Mouse (Mus musculus): ENCODE data around the gene Med26. TPM values are rescaled to one million over a fixed set of nuclear protein-coding genes. Genes with fewer than 3 reads are reported as not detected.

Med26 gene
- polyA plus RNA-seq, 1 experiment from 2014 or later, result 20.2 TPM

DNA sequence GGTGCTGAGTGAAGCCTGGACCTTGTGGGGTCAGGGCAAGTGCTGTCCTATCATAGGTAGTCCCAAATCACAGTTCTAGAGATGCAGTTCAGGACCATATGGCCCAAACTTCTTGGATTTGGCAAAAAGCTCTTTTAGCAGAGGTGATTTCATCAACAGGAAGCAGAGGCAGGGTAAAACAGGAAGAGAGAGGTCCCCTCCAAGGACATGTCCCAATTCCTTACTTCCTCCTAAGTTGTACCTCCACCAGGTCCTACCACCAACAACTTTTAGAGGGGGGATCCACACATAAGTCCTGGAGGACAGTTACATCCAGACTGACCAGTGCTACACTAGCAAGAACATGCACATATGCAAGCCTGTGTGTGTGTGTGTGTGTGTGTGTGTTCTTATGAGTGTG lies 61.1 kb downstream of the Med26 start:
- ATAC-seq (ENCODE audit: insufficient number of reproducible peaks, insufficient read depth, low FRiP score, low TSS enrichment, low read depth), result no peak
- Histone ChIP-seq H3K4me2 (no peak overlapping the region), H3K27me3 (no peaks in the 10 kb centered on the region), H3K4me1 (replicated peaks) (peaks cover 13% of the 10 kb centered on the region), H3K9ac (replicated peaks) (no peak overlapping the region), H3K36me3 (peaks cover 76% of the 10 kb centered on the region), H3K9me3 (no peaks in the 10 kb centered on the region), H3K4me3 (replicated peaks) (no peak overlapping the region), H3K27ac (no peak overlapping the region)

DNA sequence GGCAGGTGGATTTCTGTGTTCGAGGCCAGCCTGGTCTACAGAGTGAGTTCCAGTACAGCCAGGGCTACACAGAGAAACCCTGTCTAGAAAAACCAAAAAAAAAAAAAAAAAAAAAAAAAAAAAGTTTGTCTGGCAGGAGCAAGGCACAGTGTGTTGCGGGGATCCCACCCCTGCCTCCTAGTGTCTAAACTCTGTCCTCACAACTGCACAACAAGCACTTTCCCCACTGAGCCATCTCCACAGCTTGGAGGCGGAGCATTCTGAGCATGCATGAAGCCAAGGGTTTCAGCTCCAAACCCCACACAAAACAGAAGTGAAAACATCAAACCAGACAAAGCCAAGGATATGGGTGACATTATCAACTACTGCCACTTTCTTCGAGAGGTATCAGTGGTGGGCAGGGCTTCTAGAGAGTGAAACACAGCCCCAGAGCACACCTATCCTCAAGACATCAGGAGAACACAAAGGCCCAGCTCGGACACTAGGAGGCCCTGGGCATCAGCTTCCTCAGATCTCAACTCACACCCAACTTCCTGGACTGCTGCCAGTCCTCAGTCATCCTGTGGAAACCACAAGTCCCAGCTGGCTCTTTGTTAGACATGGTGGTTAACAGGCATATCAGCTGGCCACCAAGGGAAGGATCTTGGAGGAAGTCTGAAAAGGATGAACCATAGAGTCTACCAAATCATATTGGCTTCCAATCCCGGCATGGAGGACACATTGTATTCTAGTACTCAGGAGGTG lies 62.4 kb downstream of the Med26 start:
- Histone ChIP-seq H3K4me3 (replicated peaks) (no peak overlapping the region), H3K9ac (replicated peaks) (no peak overlapping the region), H3K9me3 (no peaks in the 10 kb centered on the region), H3K27me3 (no peaks in the 10 kb centered on the region), H3K36me3 (peaks cover 89% of the 10 kb centered on the region), H3K4me2 (no peak overlapping the region), H3K27ac (no peak overlapping the region), H3K4me1 (replicated peaks) (0 out of 2 replicates have a peak, but pooled peaks cover 2% of the 10 kb centered on the region)
- ATAC-seq (ENCODE audit: insufficient number of reproducible peaks, insufficient read depth, low FRiP score, low TSS enrichment, low read depth), result no peak
- WGBS, result 88% methylated on average over 6 of the region's 6 CpGs

DNA sequence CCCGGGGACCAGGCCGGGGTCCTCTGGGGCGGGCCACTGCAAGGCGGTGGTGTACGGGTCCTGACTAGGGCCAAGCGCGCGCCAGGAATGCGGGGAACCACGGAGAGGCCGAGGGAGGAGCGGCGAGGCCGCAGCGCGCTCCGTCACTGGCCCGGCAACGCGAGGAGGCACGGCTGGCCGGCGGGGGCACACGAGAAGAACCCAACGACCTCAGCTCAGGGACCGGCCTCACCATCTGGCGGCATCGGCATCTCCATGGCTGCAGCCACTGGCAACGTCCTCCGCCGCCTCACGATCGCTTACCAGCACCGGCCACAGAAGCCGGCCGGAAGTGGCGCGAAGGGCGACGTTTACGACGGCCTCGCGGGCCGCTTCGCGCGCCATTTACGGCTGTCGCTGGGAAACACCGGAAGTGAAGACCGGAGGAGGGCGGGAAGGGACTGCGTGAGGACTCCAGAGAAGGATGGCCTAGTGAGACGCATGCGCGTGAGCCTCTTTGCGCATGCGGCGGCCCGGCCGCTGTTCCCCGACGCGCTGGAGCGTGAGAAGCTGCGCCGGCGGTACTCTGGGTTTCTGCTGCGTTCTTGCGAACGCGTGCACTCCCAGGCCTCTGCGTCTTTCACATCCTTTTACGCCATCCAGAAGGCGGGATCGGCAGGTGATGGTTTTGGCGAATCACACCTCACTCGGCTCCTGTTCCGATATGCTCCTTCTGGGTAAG lies 73.1 kb downstream of the Med26 start, which contains the start of gene Cherp:
TSS of gene Cherp (minus strand) at position 401 of the 721 bp plus-strand sequence.
- Histone ChIP-seq H3K9ac (replicated peaks) (peak within 1 kb of the TSS; percentile 84), H3K4me2 (peak within 1 kb of the TSS; percentile 98), H3K27ac (peak within 1 kb of the TSS; percentile 83), H3K27me3 (no peaks in the 10 kb centered on the region), H3K36me3 (peaks cover 49% of the 10 kb centered on the region), H3K9me3 (0 out of 2 replicates have a peak, but pooled peaks cover 3% of the 10 kb centered on the region), H3K4me3 (replicated peaks) (peak within 1 kb of the TSS; percentile 89), H3K4me1 (replicated peaks) (peaks cover 18% of the 10 kb centered on the region)
- under 1% methylated on average over 80 of the region's 80 CpGs for WGBS
- peak; percentile 93 for ATAC-seq (ENCODE audit: insufficient number of reproducible peaks, insufficient read depth, low FRiP score, low TSS enrichment, low read depth)

DNA sequence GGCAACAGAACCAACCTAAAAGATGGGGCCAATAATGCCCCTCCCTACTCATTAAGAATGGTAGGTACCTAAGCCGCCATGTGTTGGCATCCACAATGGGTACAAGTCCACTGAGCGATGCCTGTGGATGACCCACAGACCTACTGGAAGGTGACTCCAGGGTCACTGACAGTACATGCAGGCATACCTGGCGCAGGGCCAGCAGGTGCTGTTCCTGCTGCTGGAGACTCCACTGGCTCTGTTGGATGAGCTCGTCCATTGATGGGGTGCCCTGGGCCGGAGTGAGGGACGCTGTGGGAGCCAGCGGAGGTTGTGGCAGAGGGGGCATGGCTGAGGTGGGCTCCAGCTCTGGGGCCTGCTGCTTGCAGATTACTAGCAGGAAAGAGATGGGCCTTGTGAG lies 77.4 kb downstream of the Med26 start:
- H3K9me3 ChIP-seq, result no peaks in the 10 kb centered on the region
- no peak overlapping the region for H3K4me3 ChIP-seq (replicated peaks)
- peaks cover 78% of the 10 kb centered on the region for H3K36me3 ChIP-seq
- H3K27me3 ChIP-seq, result no peaks in the 10 kb centered on the region
- ATAC-seq (ENCODE audit: insufficient number of reproducible peaks, insufficient read depth, low FRiP score, low TSS enrichment, low read depth), result no peak
- WGBS, result 91% methylated on average over 7 of the region's 7 CpGs
- H3K27ac ChIP-seq, result no peak overlapping the region
- H3K4me2 ChIP-seq, result no peak overlapping the region
- peaks cover 10% of the 10 kb centered on the region for H3K4me1 ChIP-seq (replicated peaks)
- H3K9ac ChIP-seq (replicated peaks), result no peak overlapping the region

DNA sequence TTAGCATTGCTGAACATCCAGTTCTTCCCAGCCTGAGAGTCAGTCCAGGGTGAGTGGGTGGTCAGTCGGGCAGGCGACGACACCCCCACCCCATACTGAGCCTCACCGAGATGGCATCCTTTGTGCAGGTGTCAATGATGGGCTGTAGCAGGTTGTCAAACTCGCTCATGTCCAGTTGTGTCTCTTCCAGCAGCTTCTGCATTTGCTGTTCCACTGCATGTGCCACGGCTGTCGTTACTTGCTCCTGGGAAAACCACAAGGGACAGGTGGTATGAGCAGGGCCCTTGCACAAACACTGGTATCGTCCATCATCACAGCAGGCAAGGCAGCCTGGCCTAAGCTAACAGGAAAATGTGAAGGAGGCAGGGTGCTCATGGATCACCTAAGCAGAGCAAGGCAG lies 78.1 kb downstream of the Med26 start:
- H3K4me1 ChIP-seq (replicated peaks), result peaks cover 9% of the 10 kb centered on the region
- peaks cover 85% of the 10 kb centered on the region for H3K36me3 ChIP-seq
- no peak overlapping the region for H3K4me2 ChIP-seq
- 93% methylated on average over 8 of the region's 8 CpGs for WGBS
- H3K9ac ChIP-seq (replicated peaks), result no peak overlapping the region
- H3K4me3 ChIP-seq (replicated peaks), result no peak overlapping the region
- no peaks in the 10 kb centered on the region for H3K9me3 ChIP-seq
- ATAC-seq (ENCODE audit: insufficient number of reproducible peaks, insufficient read depth, low FRiP score, low TSS enrichment, low read depth), result no peak
- H3K27ac ChIP-seq, result no peak overlapping the region
- no peaks in the 10 kb centered on the region for H3K27me3 ChIP-seq

DNA sequence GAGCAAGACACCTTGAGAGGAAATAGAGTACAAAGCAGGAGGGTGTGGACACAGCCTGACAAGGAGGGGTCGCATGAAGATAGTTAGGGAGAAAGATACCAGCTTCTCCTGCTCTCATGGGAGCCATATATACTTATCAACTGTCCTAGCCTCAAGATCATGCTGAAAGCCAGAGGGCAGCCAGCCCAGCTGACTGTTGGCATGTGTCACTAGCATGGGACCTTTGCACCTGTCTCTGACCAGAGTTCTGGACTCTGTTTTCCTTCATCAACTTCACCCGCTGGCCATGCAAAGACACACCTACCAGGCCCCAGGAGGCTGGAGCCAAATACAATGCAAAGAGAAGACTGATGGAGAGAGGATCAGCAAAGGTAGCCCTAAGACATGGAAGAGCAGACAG lies 78.8 kb downstream of the Med26 start:
- Histone ChIP-seq H3K4me2 (no peak overlapping the region), H3K9ac (replicated peaks) (no peak overlapping the region), H3K4me3 (replicated peaks) (no peak overlapping the region), H3K27me3 (no peaks in the 10 kb centered on the region), H3K27ac (no peak overlapping the region), H3K36me3 (peaks cover 93% of the 10 kb centered on the region), H3K4me1 (replicated peaks) (peaks cover 7% of the 10 kb centered on the region), H3K9me3 (no peaks in the 10 kb centered on the region)
- ATAC-seq (ENCODE audit: insufficient number of reproducible peaks, insufficient read depth, low FRiP score, low TSS enrichment, low read depth), result no peak
- 90% methylated on average over 2 of the region's 2 CpGs for WGBS

DNA sequence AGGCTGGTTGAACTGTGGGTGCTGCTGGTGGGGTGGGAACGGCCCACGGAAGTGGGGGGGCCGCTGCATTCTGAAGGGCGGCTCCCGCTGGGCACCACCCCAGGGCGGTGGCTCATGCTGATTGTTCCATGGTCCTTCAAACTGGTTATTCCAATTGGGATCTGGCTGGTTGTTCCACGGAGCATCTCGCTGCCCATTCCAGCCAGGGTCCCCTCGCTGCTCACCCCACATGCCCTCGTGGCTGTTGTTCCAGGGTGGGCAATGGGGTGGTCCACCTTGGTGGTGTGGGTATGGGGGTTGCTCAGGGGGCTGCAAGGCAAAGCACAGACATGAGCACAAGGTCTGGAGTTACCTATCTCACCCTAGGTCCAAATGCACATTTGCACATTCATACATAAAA lies 83.9 kb downstream of the Med26 start:
- H3K9ac ChIP-seq (replicated peaks), result no peak overlapping the region
- H3K4me1 ChIP-seq (replicated peaks), result no peaks in the 10 kb centered on the region
- ATAC-seq (ENCODE audit: insufficient number of reproducible peaks, insufficient read depth, low FRiP score, low TSS enrichment, low read depth), result no peak
- no peaks in the 10 kb centered on the region for H3K9me3 ChIP-seq
- H3K27ac ChIP-seq, result no peak overlapping the region
- no peaks in the 10 kb centered on the region for H3K27me3 ChIP-seq
- H3K36me3 ChIP-seq, result peaks cover 100% of the 10 kb centered on the region
- WGBS, result 97% methylated on average over 10 of the region's 10 CpGs
- no peak overlapping the region for H3K4me2 ChIP-seq
- H3K4me3 ChIP-seq (replicated peaks), result no peak overlapping the region

DNA sequence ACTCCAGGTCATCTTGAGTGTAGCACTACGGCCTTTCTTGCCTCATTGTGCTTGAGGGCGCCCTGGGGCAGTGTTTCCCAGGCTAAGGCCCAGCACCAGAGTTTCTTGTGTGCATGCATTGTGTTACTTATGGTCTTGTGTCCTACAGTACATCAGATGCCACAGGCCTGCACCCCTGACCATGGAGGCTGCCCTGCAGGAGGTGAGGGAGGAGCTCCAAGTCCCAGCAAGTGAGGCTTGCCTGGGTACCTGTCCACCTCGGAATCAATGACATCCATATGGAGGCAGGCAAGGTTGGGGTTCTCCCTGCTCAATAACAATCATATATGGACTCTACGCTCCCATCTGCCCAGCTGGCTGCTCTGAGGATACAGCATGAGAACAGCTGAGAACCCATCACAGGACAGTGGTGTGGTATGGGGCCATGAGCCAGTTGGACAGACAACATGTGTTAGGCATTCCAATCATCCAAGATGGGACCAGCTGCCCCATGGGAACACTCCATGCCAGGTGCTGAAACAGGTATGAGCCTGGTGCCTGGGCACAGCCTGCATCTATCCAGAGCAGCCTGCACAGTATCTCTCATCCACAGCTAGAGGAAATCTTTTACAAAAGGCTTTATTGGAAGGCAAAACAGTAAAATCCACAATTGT lies 88.1 kb downstream of the Med26 start:
- no peak for ATAC-seq (ENCODE audit: insufficient number of reproducible peaks, insufficient read depth, low FRiP score, low TSS enrichment, low read depth)
- Histone ChIP-seq H3K27ac (no peak overlapping the region), H3K4me3 (replicated peaks) (no peak overlapping the region), H3K9ac (replicated peaks) (no peak overlapping the region), H3K27me3 (no peaks in the 10 kb centered on the region), H3K4me2 (no peak overlapping the region), H3K9me3 (no peaks in the 10 kb centered on the region), H3K4me1 (replicated peaks) (no peaks in the 10 kb centered on the region), H3K36me3 (peaks cover 84% of the 10 kb centered on the region)
- WGBS, result 95% methylated on average over 4 of the region's 4 CpGs

DNA sequence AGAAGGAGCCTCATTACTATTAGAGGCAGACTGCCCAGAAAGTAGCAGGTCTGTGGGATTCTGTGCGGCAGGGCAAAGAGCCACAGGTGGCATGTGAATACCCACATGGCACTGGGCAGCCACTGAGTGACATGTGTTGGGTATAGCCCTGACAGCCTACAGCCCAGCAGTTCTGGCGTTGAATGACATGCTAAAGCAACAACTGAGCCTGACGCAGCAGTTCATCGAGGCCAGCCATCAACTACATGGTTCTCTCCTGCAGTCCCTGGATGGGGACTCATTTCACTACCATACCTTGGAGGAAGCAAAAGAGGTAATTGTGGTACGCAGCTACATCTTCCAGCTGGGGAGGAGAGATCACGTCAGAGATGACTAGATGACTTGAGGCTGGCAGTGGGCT lies 89.6 kb downstream of the Med26 start:
- H3K36me3 ChIP-seq, result peaks cover 82% of the 10 kb centered on the region

DNA sequence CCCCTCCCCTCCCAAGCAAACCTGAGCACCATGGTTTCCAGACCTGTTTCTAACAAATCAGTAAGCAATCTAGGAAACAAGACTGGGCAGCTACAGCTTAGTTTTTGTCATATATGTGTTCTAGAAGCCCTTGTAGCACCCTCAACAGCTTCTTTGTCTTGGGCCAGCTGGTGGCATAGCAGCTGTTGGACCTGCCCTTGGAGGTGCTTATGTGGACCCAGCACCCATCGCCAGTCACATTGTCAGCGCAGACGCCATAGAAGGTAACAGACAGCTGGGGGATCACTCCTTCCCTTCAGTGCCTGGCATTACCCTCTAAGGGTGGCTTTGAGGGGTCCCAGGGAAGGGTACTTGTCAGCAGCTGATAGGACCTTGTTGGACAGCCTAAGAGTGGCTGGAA lies 90.3 kb downstream of the Med26 start:
- H3K4me3 ChIP-seq (replicated peaks), result no peak overlapping the region
- H3K36me3 ChIP-seq, result peaks cover 82% of the 10 kb centered on the region
- H3K9ac ChIP-seq (replicated peaks), result no peak overlapping the region
- ATAC-seq (ENCODE audit: insufficient number of reproducible peaks, insufficient read depth, low FRiP score, low TSS enrichment, low read depth), result no peak
- 94% methylated on average over 3 of the region's 3 CpGs for WGBS
- H3K4me2 ChIP-seq, result no peak overlapping the region
- no peak overlapping the region for H3K27ac ChIP-seq
- no peaks in the 10 kb centered on the region for H3K27me3 ChIP-seq
- no peaks in the 10 kb centered on the region for H3K4me1 ChIP-seq (replicated peaks)
- H3K9me3 ChIP-seq, result peaks cover 8% of the 10 kb centered on the region; the same call in 1 of the 2 replicates

More for the DNA sequence above, 89.6 kb downstream of the Med26 start:
- no peaks in the 10 kb centered on the region for H3K4me1 ChIP-seq (replicated peaks)
- H3K9me3 ChIP-seq, result peaks cover 6% of the 10 kb centered on the region; the same call in 1 of the 2 replicates
- no peak overlapping the region for H3K4me2 ChIP-seq
- H3K27ac ChIP-seq, result no peak overlapping the region
- ATAC-seq (ENCODE audit: insufficient number of reproducible peaks, insufficient read depth, low FRiP score, low TSS enrichment, low read depth), result no peak
- no peak overlapping the region for H3K9ac ChIP-seq (replicated peaks)
- 86% methylated on average over 6 of the region's 6 CpGs for WGBS
- H3K4me3 ChIP-seq (replicated peaks), result no peak overlapping the region
- H3K27me3 ChIP-seq, result no peaks in the 10 kb centered on the region

DNA sequence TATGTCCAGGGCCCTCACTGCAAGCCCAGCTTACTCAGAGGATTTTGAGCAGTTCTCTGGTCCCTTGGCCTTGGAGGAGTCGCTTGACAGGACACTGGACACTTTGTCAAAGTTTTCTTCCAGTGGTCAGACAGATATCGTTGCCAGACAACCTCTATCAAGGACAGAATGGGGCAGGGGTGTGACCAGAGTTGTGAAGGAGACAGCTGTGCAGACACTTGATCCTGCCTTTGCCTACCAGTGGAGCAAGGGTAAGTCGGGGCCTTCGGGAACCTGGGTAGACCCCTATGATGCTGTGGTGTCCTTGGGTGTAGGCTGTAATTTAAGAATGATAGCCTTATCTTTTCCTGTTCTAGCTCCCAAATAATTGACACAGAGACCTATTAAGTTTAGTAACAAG lies 92.8 kb downstream of the Med26 start:
- Histone ChIP-seq H3K4me2 (no peak overlapping the region), H3K27me3 (no peaks in the 10 kb centered on the region)
- 0 out of 2 replicates have a peak, but pooled peaks have one; percentile 28 for ATAC-seq (ENCODE audit: insufficient number of reproducible peaks, insufficient read depth, low FRiP score, low TSS enrichment, low read depth)

More for the DNA sequence above, 92.8 kb downstream of the Med26 start:
- H3K4me3 ChIP-seq (replicated peaks), result no peak overlapping the region
- H3K9me3 ChIP-seq, result peaks cover 8% of the 10 kb centered on the region; the same call in 1 of the 2 replicates
- WGBS, result 91% methylated on average over 4 of the region's 4 CpGs
- peaks cover 79% of the 10 kb centered on the region for H3K36me3 ChIP-seq
- H3K9ac ChIP-seq (replicated peaks), result no peak overlapping the region
- no peaks in the 10 kb centered on the region for H3K4me1 ChIP-seq (replicated peaks)
- H3K27ac ChIP-seq, result no peak overlapping the region

Data from limb, embryonic 12.5 days (tissue).